Mouse (Mus musculus): ENCODE data around the gene Eng.

The Eng gene

GRCm38 (mm10) chr2:32646379-32647056 is at the start of gene Eng:
TSS of gene Eng (plus strand) at chr2:32646595.
- no peak for DNase-seq

GRCm38 (mm10) chr2:32596725-32597124 is 49.7 kb upstream of the Eng start:
- DNase-seq, result no peak

GRCm38 (mm10) chr2:32597248-32597647 is 49.1 kb upstream of the Eng start:
- DNase-seq, result no peak

GRCm38 (mm10) chr2:32597699-32598098 is 48.7 kb upstream of the Eng start:
- no peak for DNase-seq

GRCm38 (mm10) chr2:32598506-32598905 is 47.9 kb upstream of the Eng start:
- no peak for DNase-seq

GRCm38 (mm10) chr2:32599409-32599808 is 47.0 kb upstream of the Eng start, which contains the start of gene St6galnac6:
TSS of gene St6galnac6 (plus strand) at chr2:32599709.
- DNase-seq, result no peak

- no peak for DNase-seq
Observed at GRCm38 (mm10) chr2:32601417-32602065, 44.9 kb upstream of the Eng start.

- peak; percentile 88 for DNase-seq
Observed at GRCm38 (mm10) chr2:32602600-32603054, 43.8 kb upstream of the Eng start.

- DNase-seq, result no peak
Observed at GRCm38 (mm10) chr2:32604631-32605030, 41.8 kb upstream of the Eng start.

GRCm38 (mm10) chr2:32606161-32607142 is 39.9 kb upstream of the Eng start:
- DNase-seq, result peak; percentile 91

- peak; percentile 63 for DNase-seq
Observed at GRCm38 (mm10) chr2:32607262-32607947, 39.0 kb upstream of the Eng start.

GRCm38 (mm10) chr2:32608141-32608777 is 38.1 kb upstream of the Eng start:
- peak; percentile 53 for DNase-seq

GRCm38 (mm10) chr2:32608778-32609435 is 37.5 kb upstream of the Eng start:
- DNase-seq, result no peak

GRCm38 (mm10) chr2:32610610-32611229 is 35.7 kb upstream of the Eng start:
- no peak for DNase-seq

GRCm38 (mm10) chr2:32612274-32612673 is 34.1 kb upstream of the Eng start:
- DNase-seq, result no peak

GRCm38 (mm10) chr2:32617109-32617508 is 29.3 kb upstream of the Eng start:
- no peak for DNase-seq

- DNase-seq, result no peak
Observed at GRCm38 (mm10) chr2:32617601-32618000, 28.8 kb upstream of the Eng start.

GRCm38 (mm10) chr2:32618051-32618450 is 28.3 kb upstream of the Eng start:
- no peak for DNase-seq

- DNase-seq, result no peak
Observed at GRCm38 (mm10) chr2:32620682-32621516, 25.5 kb upstream of the Eng start.

GRCm38 (mm10) chr2:32621517-32621859 is 24.9 kb upstream of the Eng start, which contains the start of gene Ak1:
TSS of gene Ak1 (plus strand) at chr2:32621758.
- no peak for DNase-seq

All from right cerebral cortex, adult 18-20 months (tissue).